Mouse (Mus musculus) lung, adult 2 months (tissue): ENCODE results near the gene Cfap61.

ENCODE experiments used
- CTCF ChIP-seq: fragments of 200-500 bp; IDR thresholded peaks from 2 replicates; pipeline ENCODE4 v1.5.1; 2011; ENCODE audit warnings: mild to moderate bottlenecking, low read length, control low read depth; ENCODE audit not compliant: insufficient read depth
- POLR2A ChIP-seq: fragments of 200-500 bp; IDR thresholded peaks from 2 replicates; pipeline ENCODE4 v1.6.1; 2011; ENCODE audit warnings: low read depth, mild to moderate bottlenecking, control low read depth, low read length, borderline replicate concordance; ENCODE audit errors: extremely low read depth

GRCm38 (mm10) chr2:145982317-145983045, 47.9 kb downstream of the Cfap61 start:
- TF ChIP-seq POLR2A (no peak), CTCF (no peak)
